Mouse (Mus musculus) embryonic facial prominence, embryonic 13.5 days (tissue): ENCODE measurements around the gene Asic1. TPM values are rescaled to one million over a fixed set of nuclear protein-coding genes. Genes with fewer than 3 reads are reported as not detected.
A peak's percentile ranks its signal among the peaks of the same experiment; 100 is the strongest.
"Not testable (repeated sequence)": the region's sequence is repeated elsewhere in the genome, so short reads cannot be mapped to it uniquely, and the experiment has no call there.

Experiments used
- ATAC-seq: fragments of 200-750 bp; cut with Nextera tagmentation; 2 replicates; pipeline ENCODE4 v1.8.0; 2017; ENCODE audit warnings: low read depth; ENCODE audit not compliant: insufficient number of reproducible peaks, insufficient read depth, low FRiP score, low TSS enrichment
- H3K27ac ChIP-seq: fragments of 300-500 bp; sonication (generic); 2 replicates; pipeline ENCODE4 v1.5.1; 2015; ENCODE audit warnings: moderate library complexity, mild to moderate bottlenecking, inconsistent platforms
- H3K27me3 ChIP-seq: fragments of 300-500 bp; sonication (generic); 2 replicates; pipeline ENCODE4 v1.6.1; 2015; ENCODE audit warnings: mild to moderate bottlenecking, inconsistent platforms
- H3K36me3 ChIP-seq: fragments of 300-500 bp; sonication (generic); 2 replicates; pipeline ENCODE4 v1.6.1; 2015; ENCODE audit warnings: mild to moderate bottlenecking, inconsistent platforms
- H3K4me1 ChIP-seq: fragments of 300-500 bp; sonication (generic); 2 replicates; pipeline ENCODE4 v1.6.1; 2015; ENCODE audit warnings: inconsistent platforms
- H3K4me2 ChIP-seq: fragments of 300-500 bp; sonication (generic); 2 replicates; pipeline ENCODE4 v1.6.1; 2015; ENCODE audit warnings: moderate library complexity, mild to moderate bottlenecking, inconsistent platforms
- H3K4me3 ChIP-seq: fragments of 300-500 bp; sonication (generic); 2 replicates; pipeline ENCODE4 v1.5.1; 2015; ENCODE audit warnings: mild to moderate bottlenecking, inconsistent platforms
- H3K9ac ChIP-seq: fragments of 300-500 bp; sonication (generic); 2 replicates; pipeline ENCODE4 v1.6.1; 2015; ENCODE audit warnings: mild to moderate bottlenecking, inconsistent platforms
- H3K9me3 ChIP-seq: fragments of 300-500 bp; sonication (generic); 2 replicates; pipeline ENCODE4 v1.6.1; 2016; ENCODE audit warnings: inconsistent platforms
- WGBS: fragments of 180-500 bp; shearing (Covaris S2); methylation state at CpG from one replicate; pipeline ENCODE4 v1.1.7; 2015; ENCODE audit warnings: mixed read lengths; 5-methylcytosine and 5-hydroxymethylcytosine counted together
- polyA plus RNA-seq: library from polyadenylated mRNA; unstranded; fragments of >200 nt; fragmentation: Nextera tagmentation; extraction: Ambion mirVana; gene quantifications from 2 replicates; pipeline ENCODE4 v1.2.1, GENCODE M21; 2015

Gene Asic1
- polyA plus RNA-seq, 1 experiment from 2014 or later = 4.2 TPM

DNA sequence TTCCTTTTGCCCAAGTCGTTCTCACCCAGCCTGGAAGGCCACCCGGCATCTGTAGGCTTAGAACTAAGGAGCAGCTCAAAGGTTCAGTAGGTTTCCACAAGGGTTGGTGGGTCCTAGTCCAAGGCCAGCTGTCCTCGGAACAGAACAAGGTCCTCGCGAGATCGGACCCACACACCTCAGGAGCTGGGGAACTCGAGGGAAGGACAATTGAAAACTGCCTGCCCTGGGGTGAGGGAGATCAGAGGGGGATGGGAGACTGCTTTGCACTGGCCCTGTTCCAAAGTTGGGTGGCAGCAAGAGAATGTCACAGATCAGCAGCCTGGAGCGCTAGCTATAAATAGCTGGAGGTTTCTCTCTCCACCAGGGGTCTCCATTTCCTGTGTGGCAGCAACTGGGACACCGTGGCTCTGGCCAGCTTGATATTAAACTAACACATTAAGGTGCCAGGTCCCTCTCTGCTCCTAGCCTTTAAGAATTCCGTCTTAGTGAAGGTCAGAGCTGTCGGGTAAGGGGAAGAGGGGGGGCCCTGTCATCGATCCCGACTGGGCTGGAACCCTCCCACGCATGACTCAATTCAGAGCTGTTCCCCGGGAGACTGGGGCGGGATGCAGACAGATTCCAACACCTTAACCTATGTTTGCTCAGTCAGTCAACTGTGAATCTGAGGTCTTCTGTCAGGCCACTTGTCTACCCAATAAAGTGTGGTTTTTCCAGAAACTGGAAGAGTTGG is 54.3 kb downstream of the Asic1 start:
- peak overlapping the region; percentile 96 for H3K4me3 ChIP-seq
- H3K27me3 ChIP-seq = no peaks in the 10 kb centered on the region
- ATAC-seq = 0 out of 2 replicates have a peak, but pooled peaks have one; percentile 8
- peak overlapping the region; percentile 65 for H3K4me2 ChIP-seq
- 0 out of 2 replicates have a peak, but pooled peaks cover 4% of the 10 kb centered on the region for H3K9me3 ChIP-seq
- H3K4me1 ChIP-seq = peaks cover 23% of the 10 kb centered on the region
- H3K27ac ChIP-seq = peak overlapping the region; percentile 69; the same call in 1 of the 2 replicates
- WGBS = 8% methylated on average over 16 of the region's 16 CpGs
- H3K9ac ChIP-seq = peak overlapping the region; percentile 60
- peaks cover 31% of the 10 kb centered on the region for H3K36me3 ChIP-seq

DNA sequence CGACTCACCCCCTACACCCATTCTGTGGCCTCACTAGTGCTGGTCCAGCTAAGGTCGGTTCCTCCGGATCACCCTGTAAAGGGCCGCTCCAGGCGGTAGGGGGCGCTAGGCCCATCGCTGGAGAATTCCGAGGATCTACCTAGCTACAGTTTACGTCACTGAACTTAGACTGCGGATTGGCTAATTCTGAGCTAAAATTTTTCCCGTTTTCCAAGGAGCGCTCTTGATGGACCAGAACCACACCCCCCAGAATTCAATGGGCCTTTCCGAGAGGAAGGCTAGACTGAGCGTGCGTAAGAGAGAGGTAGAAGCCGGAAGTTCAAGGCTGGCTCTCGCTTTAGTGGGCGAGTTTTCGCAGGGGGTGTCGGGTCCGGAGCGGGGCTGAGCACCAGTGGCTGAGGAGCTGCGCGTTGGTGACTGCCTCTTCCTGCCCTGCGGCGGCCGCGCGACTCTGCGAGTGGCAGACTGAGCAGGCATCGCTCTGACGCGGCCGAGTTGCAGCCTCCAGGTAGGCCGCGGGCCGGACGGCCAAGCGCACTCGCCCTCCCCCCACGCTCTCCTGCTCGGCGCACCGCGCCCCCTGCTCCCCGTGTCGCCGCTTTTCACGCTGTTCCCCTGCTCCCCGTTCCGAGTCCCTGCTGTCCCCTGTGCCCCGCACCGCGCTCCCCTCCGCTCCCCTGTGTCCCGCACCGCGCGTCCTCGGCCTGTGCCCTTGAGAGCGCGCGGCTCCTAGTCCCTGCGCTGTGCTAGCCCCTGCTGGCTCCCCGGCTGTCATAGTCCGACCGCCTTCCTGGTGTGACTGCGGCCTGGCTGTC is 55.4 kb downstream of the Asic1 start, which contains the start of gene Cox14:
Gene Cox14 (plus strand): TSS at position 278 of the 815 bp plus-strand sequence.
- Histone ChIP-seq H3K4me1 (peaks cover 23% of the 10 kb centered on the region), H3K36me3 (peaks cover 40% of the 10 kb centered on the region), H3K9me3 (0 out of 2 replicates have a peak, but pooled peaks cover 4% of the 10 kb centered on the region), H3K27ac (peak within 1 kb of the TSS; percentile 91), H3K4me3 (peak within 1 kb of the TSS; percentile 96), H3K9ac (peak within 1 kb of the TSS; percentile 94), H3K4me2 (peak within 1 kb of the TSS; percentile 65), H3K27me3 (no peaks in the 10 kb centered on the region)
- ATAC-seq = peak; percentile 94
- WGBS = under 1% methylated on average over 68 of the region's 68 CpGs

DNA sequence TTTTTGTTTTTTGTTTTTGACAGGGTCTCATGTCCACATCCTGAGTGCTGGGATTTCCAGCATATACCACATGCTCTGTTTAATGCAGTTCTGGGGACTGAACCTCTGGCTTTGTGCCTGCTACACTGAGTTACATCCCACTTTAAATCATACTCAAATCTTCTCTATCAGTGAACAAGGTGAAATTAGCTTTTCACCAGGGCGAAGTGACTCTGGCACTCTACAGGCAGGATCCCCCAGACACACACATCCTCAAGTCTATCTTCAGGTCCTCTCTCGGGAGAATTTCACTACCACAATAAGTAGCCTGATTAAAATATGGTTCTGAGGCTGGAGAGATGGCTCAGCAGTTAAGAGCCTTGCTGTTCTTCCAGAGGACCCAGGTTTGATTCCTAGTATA is 56.4 kb downstream of the Asic1 start:
- 73% methylated on average over 2 of the region's 2 CpGs for WGBS
- ATAC-seq = no peak
- peak overlapping the region; percentile 94 for H3K9ac ChIP-seq

DNA sequence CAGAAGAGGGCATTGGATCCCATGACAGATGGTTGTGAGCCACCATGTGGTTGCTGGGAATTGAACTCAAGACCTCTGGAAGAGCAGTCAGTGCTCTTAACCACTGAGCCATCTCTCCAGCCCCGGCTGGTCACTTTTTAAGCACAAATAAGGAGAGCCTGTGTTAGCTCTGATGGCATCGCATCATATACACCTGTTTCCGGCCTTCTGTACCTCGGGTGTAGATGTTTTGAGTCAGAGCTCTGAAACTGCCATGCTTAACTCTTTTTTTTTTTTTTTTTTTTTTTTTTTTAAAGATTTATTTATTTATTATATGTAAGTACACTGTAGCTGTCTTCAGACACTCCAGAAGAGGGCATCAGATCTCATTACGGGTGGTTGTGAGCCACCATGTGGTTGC is 56.9 kb downstream of the Asic1 start:
- H3K9me3 ChIP-seq, H3K4me2 ChIP-seq, ATAC-seq, H3K9ac ChIP-seq, H3K4me3 ChIP-seq, H3K27ac ChIP-seq, H3K27me3 ChIP-seq: not testable (repeated sequence)
- Histone ChIP-seq H3K4me1 (peaks cover 23% of the 10 kb centered on the region), H3K36me3 (peaks cover 47% of the 10 kb centered on the region)
- whole genome bisulfite sequencing = 93% methylated on average over 4 of the region's 5 CpGs

More for the DNA sequence above, 56.4 kb downstream of the Asic1 start:
- peaks cover 47% of the 10 kb centered on the region for H3K36me3 ChIP-seq
- peaks cover 23% of the 10 kb centered on the region for H3K4me1 ChIP-seq
- peak overlapping the region; percentile 96 for H3K4me3 ChIP-seq
- 0 out of 2 replicates have a peak, but pooled peaks cover 4% of the 10 kb centered on the region for H3K9me3 ChIP-seq
- H3K4me2 ChIP-seq = peak overlapping the region; percentile 65
- no peaks in the 10 kb centered on the region for H3K27me3 ChIP-seq
- no peak overlapping the region for H3K27ac ChIP-seq

DNA sequence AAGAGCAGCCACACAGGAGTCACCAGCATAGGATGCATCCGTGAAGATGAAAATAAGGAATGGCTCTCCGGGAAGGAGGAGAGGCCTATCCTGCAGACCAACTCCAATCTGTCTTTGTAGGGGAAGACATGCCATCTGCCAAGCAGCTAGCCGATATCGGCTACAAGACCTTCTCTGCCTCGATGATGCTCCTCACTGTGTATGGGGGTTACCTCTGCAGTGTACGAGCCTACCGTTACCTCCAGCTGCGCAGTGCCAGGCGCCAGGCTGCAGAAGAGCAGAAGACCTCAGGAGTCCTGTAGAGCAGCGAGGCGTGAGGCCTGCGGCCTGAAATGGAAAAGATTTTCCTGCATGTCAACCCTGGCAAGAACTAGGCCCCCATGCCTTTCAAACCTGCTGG is 57.4 kb downstream of the Asic1 start:
- no peaks in the 10 kb centered on the region for H3K27me3 ChIP-seq
- H3K4me1 ChIP-seq = peaks cover 23% of the 10 kb centered on the region
- H3K4me2 ChIP-seq = no peak overlapping the region
- no peak overlapping the region for H3K27ac ChIP-seq
- no peak overlapping the region for H3K4me3 ChIP-seq
- no peak overlapping the region for H3K9ac ChIP-seq
- H3K9me3 ChIP-seq = 0 out of 2 replicates have a peak, but pooled peaks cover 4% of the 10 kb centered on the region
- H3K36me3 ChIP-seq = peaks cover 47% of the 10 kb centered on the region
- ATAC-seq = no peak
- 94% methylated on average over 12 of the region's 12 CpGs for WGBS

DNA sequence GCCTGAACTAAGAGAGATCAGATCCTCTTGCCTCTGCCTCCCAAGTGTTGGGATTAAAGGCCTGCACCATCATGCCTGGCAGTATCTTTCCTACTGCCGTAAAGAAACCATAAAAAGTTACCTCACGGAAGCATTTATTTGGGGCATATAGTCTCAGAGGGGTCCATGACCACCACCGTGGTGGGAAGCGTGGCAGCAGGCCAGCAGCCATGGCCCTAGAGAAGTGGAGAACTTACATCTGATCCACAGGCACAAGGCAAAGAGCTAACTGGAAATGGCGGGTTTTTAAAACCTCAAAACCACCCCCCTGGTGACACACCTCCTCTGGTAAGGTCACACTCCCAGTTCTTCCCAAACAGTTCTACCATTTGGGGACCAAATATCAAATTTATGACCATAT is 58.0 kb downstream of the Asic1 start:
- Histone ChIP-seq H3K27ac (no peak overlapping the region), H3K27me3 (no peaks in the 10 kb centered on the region), H3K4me3 (no peak overlapping the region), H3K4me2 (no peak overlapping the region), H3K4me1 (peaks cover 22% of the 10 kb centered on the region), H3K36me3 (peaks cover 52% of the 10 kb centered on the region), H3K9ac (no peak overlapping the region), H3K9me3 (0 out of 2 replicates have a peak, but pooled peaks cover 4% of the 10 kb centered on the region)
- ATAC-seq = no peak
- 95% methylated on average over 5 of the region's 5 CpGs for WGBS

DNA sequence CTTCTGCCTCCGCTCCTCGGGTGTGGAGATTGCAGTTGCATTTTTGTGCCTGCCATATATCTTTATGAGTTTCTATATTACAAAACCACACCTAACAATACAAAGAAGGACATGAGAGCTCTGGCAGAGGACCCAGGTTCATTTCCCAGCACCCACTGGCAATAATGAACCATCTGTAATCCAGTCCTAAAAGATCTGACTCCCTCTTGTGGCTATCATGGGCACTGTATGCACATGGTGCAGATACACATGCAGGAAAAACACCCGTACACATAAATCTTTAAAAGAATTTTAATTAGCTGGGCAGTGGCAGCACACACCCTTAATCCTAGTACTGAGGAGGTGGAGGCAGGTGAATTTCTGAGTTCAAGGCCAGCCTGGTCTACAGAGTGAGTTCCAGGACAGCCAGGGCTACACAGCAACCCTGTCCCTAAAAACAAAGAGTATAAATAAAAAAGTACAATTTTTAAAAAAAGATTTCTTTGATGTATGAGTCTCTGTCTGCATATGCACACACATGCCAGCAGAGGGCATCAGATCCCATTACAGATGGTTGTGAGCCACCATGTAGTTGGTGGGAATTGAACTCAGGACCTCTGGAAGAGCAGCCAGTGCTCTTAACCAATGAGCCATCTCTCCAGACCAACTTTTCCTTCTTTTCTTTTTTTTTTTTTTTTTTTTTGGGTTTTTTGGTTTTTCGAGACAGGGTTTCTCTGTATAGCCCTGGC is 59.1 kb downstream of the Asic1 start:
- H3K4me1 ChIP-seq = peaks cover 12% of the 10 kb centered on the region
- no peak for ATAC-seq

DNA sequence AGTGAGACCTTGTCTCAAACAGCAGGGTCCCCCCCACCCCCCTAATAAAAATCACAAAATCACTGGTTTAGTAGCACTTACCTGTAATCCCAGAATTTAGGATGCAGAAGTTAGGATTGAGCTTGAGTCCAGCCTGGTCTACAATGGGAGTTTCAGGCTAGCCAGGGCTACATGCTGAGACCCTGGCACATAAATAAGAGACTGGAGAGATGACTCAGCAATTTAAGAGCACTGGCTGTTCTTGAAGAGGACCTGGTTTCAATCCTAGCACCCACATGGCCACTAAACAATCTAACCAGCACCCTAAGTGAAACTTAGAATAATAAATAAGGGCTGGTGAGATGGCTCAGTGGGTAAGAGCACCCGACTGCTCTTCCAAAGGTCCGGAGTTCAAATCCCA is 61.0 kb downstream of the Asic1 start:
- ATAC-seq = no peak
- no peak overlapping the region for H3K4me3 ChIP-seq
- H3K27me3 ChIP-seq = no peaks in the 10 kb centered on the region
- peaks cover 5% of the 10 kb centered on the region for H3K4me1 ChIP-seq
- no peak overlapping the region for H3K4me2 ChIP-seq
- WGBS = 95% methylated on average over 2 of the region's 2 CpGs
- H3K9ac ChIP-seq = no peak overlapping the region
- 0 out of 2 replicates have a peak, but pooled peaks cover 4% of the 10 kb centered on the region for H3K9me3 ChIP-seq
- H3K36me3 ChIP-seq = peaks cover 75% of the 10 kb centered on the region
- no peak overlapping the region for H3K27ac ChIP-seq

More for the DNA sequence above, 59.1 kb downstream of the Asic1 start:
- 0 out of 2 replicates have a peak, but pooled peaks cover 4% of the 10 kb centered on the region for H3K9me3 ChIP-seq
- H3K36me3 ChIP-seq = peaks cover 58% of the 10 kb centered on the region
- no peak overlapping the region for H3K4me2 ChIP-seq
- no peaks in the 10 kb centered on the region for H3K27me3 ChIP-seq
- H3K9ac ChIP-seq = no peak overlapping the region
- H3K4me3 ChIP-seq = no peak overlapping the region
- 95% methylated on average over 3 of the region's 4 CpGs for WGBS
- H3K27ac ChIP-seq = no peak overlapping the region

DNA sequence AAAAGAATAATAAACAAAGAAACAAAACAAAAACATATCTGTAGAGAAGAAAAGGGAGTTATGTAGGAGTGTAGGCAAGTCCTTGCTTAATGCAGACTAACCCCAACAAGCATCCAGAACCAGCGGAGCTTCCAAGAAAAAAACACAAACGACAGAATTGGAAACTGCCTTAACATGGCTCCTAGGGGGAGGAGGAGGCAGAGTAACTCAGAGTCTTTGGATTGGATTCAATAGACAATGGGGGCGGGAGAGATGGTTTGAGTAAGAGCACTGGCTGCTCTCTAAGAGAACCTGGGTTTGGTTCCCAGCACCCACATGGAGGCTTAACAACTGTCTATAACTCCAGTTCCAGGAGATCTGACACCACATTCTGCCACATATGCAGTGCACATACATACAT is 61.5 kb downstream of the Asic1 start:
- WGBS = 91% methylated on average over 3 of the region's 3 CpGs
- Histone ChIP-seq H3K27me3 (no peaks in the 10 kb centered on the region), H3K4me3 (no peak overlapping the region), H3K27ac (no peak overlapping the region), H3K4me2 (no peak overlapping the region), H3K9ac (no peak overlapping the region), H3K4me1 (peaks cover under 1% of the 10 kb centered on the region), H3K36me3 (peaks cover 81% of the 10 kb centered on the region), H3K9me3 (0 out of 2 replicates have a peak, but pooled peaks cover 4% of the 10 kb centered on the region)
- no peak for ATAC-seq

DNA sequence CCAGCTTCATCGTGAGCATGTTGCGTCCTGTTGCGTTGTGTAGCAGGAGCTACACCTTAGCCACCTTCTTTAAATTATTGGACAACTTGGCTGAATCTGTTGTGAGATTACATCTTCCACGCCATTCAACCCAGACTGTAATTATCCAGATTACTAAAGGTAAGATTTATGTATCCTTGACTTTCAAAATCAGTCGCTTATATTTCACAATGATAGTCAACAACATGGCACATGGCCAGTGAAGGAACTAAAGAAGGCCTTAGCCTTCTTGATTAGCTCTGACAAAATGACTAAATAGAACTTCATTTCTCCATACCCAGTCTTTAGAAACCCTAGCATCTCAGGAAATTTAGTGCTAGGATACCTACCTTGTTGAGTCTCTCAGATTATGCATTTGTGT is 63.0 kb downstream of the Asic1 start:
- Histone ChIP-seq H3K4me1 (no peaks in the 10 kb centered on the region), H3K9me3 (0 out of 2 replicates have a peak, but pooled peaks cover 4% of the 10 kb centered on the region)

DNA sequence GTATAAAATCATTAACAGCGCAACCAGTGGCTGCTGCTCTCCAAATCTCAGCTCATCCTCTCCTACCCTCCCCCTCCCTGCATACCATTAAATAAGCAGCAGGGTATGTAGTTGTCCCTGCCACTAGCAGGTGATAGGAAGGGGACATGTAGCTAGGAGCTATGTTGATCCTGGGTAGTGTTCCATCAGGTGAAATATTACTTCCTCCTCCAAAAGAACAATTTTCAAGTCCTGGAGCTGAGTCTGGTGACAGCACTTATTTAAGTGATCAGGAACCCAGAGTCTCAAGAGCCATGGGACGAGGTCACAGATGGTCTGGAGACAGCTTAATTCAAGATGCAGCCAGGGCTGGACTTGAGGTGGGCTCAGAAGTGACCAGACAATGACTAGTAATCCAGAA is 65.5 kb downstream of the Asic1 start:
- H3K27ac ChIP-seq = no peak overlapping the region
- no peak overlapping the region for H3K4me2 ChIP-seq
- peaks cover 89% of the 10 kb centered on the region for H3K36me3 ChIP-seq
- H3K9me3 ChIP-seq = no peaks in the 10 kb centered on the region
- no peak for ATAC-seq
- no peak overlapping the region for H3K4me3 ChIP-seq
- no peaks in the 10 kb centered on the region for H3K27me3 ChIP-seq
- H3K9ac ChIP-seq = no peak overlapping the region
- H3K4me1 ChIP-seq = no peaks in the 10 kb centered on the region
- WGBS = 93% methylated on average over 2 of the region's 2 CpGs

More for the DNA sequence above, 63.0 kb downstream of the Asic1 start:
- ATAC-seq = no peak
- no peak overlapping the region for H3K9ac ChIP-seq
- no peak overlapping the region for H3K4me2 ChIP-seq
- H3K27ac ChIP-seq = no peak overlapping the region
- H3K36me3 ChIP-seq = peaks cover 87% of the 10 kb centered on the region
- no peak overlapping the region for H3K4me3 ChIP-seq
- no peaks in the 10 kb centered on the region for H3K27me3 ChIP-seq
- WGBS = 93% methylated on average over 5 of the region's 5 CpGs
